Mouse (Mus musculus): ENCODE results near the gene Sva.

Gene Sva

GRCm38 (mm10) chr6:42038094-42038493 is at the start of gene Sva:
Gene Sva (plus strand): TSS chr6:42038394.
- DNase-seq (ENCODE audit: low read depth, low spot score): no peak
